Mouse (Mus musculus): ENCODE data around the gene Rab5c. TPM values are rescaled to one million over a fixed set of nuclear protein-coding genes. Genes with fewer than 3 reads are reported as not detected.

The Rab5c gene
- polyA plus RNA-seq, 1 experiment from 2014 or later: 18.4 TPM

DNA sequence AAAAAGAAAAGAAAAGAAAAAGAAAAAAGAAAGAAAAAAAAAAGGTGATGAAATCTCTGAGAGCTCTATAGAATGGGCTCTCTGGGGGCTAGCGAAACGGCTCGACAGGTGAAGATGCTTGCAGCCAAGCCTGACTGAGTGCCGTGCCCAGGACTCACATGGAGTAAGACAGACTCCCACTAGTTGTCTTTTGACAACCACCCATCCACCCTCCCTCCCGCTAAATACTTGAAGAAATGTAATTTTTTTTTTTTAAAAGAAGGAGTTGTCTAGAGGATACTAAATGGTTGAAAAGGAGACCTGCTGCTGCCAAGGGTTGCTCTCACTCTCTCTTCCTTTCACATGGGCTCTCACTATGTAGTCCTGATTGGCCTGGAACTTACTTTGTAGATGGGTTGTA lies 734 bp upstream of the Rab5c start:
- Histone ChIP-seq H3K9ac (ENCODE audit: low read length) (no peak overlapping the region), H3K27ac (replicated peaks) (0 out of 2 replicates have a peak overlapping the region, but pooled peaks have one; percentile 67), H3K4me3 (ENCODE audit: low read depth, low read length) (peak overlapping the region; percentile 98), H3K4me1 (replicated peaks; ENCODE audit: control insufficient read depth, insufficient read depth) (0 out of 2 replicates have a peak, but pooled peaks cover 6% of the 10 kb centered on the region), H3K27me3 (ENCODE audit: control insufficient read depth, insufficient read depth, low read length) (no peaks in the 10 kb centered on the region), H3K9me3 (ENCODE audit: control insufficient read depth, low read length) (no peaks in the 10 kb centered on the region), H3K36me3 (ENCODE audit: control insufficient read depth, insufficient read depth, low read length) (no peaks in the 10 kb centered on the region), H3K4me2 (replicated peaks; ENCODE audit: low read depth) (peak overlapping the region; percentile 62)
- no peak for ATAC-seq (ENCODE audit: low FRiP score, low TSS enrichment)
- WGBS: 21% methylated on average over 5 of the region's 5 CpGs
- no peak for DNase-seq (ENCODE audit: low spot score)
- TF ChIP-seq CTCF (IDR thresholded peaks at IDR 0.05; ENCODE audit: low read depth) (no peak), EP300 (optimal IDR thresholded peaks at IDR 0.05) (no peak)

DNA sequence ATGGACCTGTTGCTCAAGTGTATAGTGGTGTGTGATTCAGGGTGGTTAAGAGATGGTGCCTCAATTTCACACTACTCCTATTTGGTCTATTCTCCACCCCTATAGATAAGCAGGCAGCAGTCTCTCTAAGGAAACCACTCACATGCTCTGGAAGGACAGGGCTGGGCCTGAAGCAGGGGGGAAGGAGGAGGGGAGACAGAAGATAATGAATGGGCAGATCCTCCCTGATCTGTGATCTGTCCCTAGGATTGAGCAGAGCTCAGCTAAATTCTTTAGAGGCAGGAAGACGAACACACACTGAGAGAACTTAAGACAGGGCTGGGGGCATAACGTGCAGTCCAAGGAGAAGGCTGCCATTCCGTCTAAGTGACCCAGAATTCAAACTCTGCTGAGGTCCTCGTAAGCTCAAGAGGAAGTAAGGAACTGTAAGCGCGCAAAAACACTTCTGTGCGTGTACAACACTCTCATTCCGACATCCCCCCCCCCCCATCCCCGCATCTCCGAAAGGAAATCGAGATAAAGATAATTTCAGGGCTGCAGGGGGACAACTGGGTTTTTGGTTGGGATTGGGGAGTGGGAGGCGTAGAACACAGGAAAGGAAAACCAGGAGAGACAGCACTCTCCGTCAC lies 796 bp downstream of the Rab5c start:
- H3K27ac ChIP-seq (replicated peaks): peak overlapping the region; percentile 91
- H3K4me1 ChIP-seq (replicated peaks; ENCODE audit: control insufficient read depth, insufficient read depth): 0 out of 2 replicates have a peak, but pooled peaks cover 6% of the 10 kb centered on the region
- no peaks in the 10 kb centered on the region for H3K27me3 ChIP-seq (ENCODE audit: control insufficient read depth, insufficient read depth, low read length)
- WGBS: under 1% methylated on average over 13 of the region's 13 CpGs
- H3K4me2 ChIP-seq (replicated peaks; ENCODE audit: low read depth): peak overlapping the region; percentile 78
- peak overlapping the region; percentile 98 for H3K9ac ChIP-seq (ENCODE audit: low read length)
- H3K9me3 ChIP-seq (ENCODE audit: control insufficient read depth, low read length): no peaks in the 10 kb centered on the region
- H3K36me3 ChIP-seq (ENCODE audit: control insufficient read depth, insufficient read depth, low read length): no peaks in the 10 kb centered on the region
- DNase-seq (ENCODE audit: low spot score) (no peak), ATAC-seq (ENCODE audit: low FRiP score, low TSS enrichment) (no peak)
- H3K4me3 ChIP-seq (ENCODE audit: low read depth, low read length): peak overlapping the region; percentile 98
- TF ChIP-seq EP300 (optimal IDR thresholded peaks at IDR 0.05) (no peak), CTCF (IDR thresholded peaks at IDR 0.05; ENCODE audit: low read depth) (no peak)

DNA sequence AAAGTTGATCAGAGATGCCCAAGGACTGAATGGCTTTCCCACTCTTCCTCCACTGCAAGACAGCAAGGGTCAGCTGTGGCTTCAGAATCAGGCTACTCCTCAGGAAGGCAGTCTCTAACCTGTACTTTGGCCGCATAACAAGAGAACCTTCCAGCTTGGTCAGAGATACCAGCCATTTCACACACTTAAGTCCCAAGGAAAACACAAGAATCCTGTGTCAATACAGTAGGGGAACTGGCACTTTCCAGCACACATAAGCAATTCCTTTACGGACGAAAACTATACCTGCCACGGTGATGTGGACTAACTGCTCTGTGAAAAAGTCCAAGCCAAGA lies 1.3 kb downstream of the Rab5c start:
- ATAC-seq (ENCODE audit: low FRiP score, low TSS enrichment) (no peak), DNase-seq (ENCODE audit: low spot score) (no peak)
- no peaks in the 10 kb centered on the region for H3K27me3 ChIP-seq (ENCODE audit: control insufficient read depth, insufficient read depth, low read length)
- WGBS: 39% methylated on average over 4 of the region's 4 CpGs
- peak overlapping the region; percentile 98 for H3K9ac ChIP-seq (ENCODE audit: low read length)
- H3K4me3 ChIP-seq (ENCODE audit: low read depth, low read length): peak overlapping the region; percentile 98
- no peaks in the 10 kb centered on the region for H3K36me3 ChIP-seq (ENCODE audit: control insufficient read depth, insufficient read depth, low read length)
- H3K9me3 ChIP-seq (ENCODE audit: control insufficient read depth, low read length): no peaks in the 10 kb centered on the region
- H3K4me1 ChIP-seq (replicated peaks; ENCODE audit: control insufficient read depth, insufficient read depth): 0 out of 2 replicates have a peak, but pooled peaks cover 6% of the 10 kb centered on the region
- peak overlapping the region; percentile 78 for H3K4me2 ChIP-seq (replicated peaks; ENCODE audit: low read depth)
- TF ChIP-seq EP300 (optimal IDR thresholded peaks at IDR 0.05) (no peak), CTCF (IDR thresholded peaks at IDR 0.05; ENCODE audit: low read depth) (no peak)
- no peak overlapping the region for H3K27ac ChIP-seq (replicated peaks)

DNA sequence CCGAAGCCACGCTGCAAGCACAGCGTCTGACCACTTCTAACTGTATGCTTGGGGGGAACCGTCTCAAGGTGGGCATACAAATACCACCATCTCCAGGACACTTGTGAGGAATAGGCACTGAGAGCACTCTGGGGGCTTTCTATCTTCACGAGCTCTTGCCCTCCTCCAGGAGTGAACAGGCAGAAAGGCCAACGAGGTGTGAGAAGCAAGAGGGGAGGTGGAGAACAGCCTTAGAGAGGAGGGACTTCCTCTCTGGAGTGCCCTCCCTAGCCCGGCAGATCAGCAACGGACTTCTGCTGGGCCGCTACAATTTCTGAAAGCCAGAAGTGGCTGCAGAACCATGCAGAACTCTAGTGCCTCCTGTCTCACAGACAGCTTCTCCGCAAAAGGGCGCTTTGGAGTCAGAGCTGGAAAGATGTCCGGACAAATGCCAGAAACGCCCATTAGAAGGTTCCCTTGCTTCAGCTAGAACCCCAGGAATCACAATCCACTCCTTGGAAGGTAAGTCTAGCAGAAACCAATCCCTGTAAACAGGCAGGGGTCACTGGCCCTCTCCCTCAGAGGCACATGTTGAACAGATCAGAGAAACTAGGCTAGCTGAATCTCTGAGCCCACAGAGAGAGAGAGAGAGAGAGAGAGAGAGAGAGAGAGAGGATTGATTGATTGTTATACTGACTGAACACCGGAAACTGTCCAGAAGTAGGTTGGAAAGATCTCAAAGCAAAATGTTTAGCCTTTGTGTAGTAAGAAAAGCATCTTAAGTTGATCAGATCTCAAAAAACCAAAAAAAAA lies 1.9 kb downstream of the Rab5c start:
- Histone ChIP-seq H3K4me3 (ENCODE audit: low read depth, low read length) (peak overlapping the region; percentile 8; the same call in 1 of the 2 replicates), H3K27ac (replicated peaks) (0 out of 2 replicates have a peak overlapping the region, but pooled peaks have one; percentile 40)
- WGBS: 71% methylated on average over 14 of the region's 14 CpGs

DNA sequence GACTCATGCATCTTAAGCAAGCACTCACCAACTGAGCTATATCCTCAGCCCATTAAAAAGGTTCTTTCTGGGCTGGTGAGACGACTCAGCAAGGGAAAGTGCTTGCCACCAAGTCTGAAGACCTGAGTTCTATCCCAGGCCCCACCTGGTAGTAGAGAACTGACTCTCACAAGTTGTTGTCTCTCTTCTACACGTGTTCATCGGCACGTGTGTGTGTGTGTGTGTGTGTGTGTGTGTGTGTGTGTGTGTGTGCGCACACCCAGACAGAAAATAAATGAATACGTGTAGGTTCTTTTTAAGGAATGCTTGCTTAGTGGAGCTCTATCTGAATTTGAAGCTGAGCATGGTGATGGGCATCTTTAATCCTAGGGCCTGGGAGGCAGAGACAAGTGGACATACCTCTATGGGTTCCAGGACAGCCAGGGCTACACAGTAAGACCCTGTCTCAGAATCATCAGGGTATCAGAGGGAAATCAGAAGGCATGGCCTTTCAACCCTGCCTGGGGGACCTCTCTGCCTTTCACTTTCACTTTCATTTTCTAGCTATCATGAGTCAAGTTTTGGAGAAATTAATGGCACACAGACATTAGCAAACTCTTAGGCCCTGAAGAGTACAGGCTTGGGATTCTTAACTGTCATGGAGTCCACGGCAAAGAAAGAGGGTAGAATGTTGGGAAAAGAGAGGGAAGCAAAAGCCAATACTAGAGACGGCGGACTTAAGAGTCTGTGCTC lies 2.7 kb downstream of the Rab5c start:
- 82% methylated on average over 9 of the region's 9 CpGs for WGBS
- no peaks in the 10 kb centered on the region for H3K36me3 ChIP-seq (ENCODE audit: control insufficient read depth, insufficient read depth, low read length)
- TF ChIP-seq EP300 (optimal IDR thresholded peaks at IDR 0.05): no peak
- no peak for TF ChIP-seq CTCF (IDR thresholded peaks at IDR 0.05; ENCODE audit: low read depth)
- ATAC-seq (ENCODE audit: low FRiP score, low TSS enrichment): no peak
- no peaks in the 10 kb centered on the region for H3K9me3 ChIP-seq (ENCODE audit: control insufficient read depth, low read length)
- 0 out of 2 replicates have a peak overlapping the region, but pooled peaks have one; percentile 27 for H3K9ac ChIP-seq (ENCODE audit: low read length)
- no peak for DNase-seq (ENCODE audit: low spot score)
- no peak overlapping the region for H3K27ac ChIP-seq (replicated peaks)
- H3K4me1 ChIP-seq (replicated peaks; ENCODE audit: control insufficient read depth, insufficient read depth): 0 out of 2 replicates have a peak, but pooled peaks cover 6% of the 10 kb centered on the region
- no peak overlapping the region for H3K4me3 ChIP-seq (ENCODE audit: low read depth, low read length)
- H3K27me3 ChIP-seq (ENCODE audit: control insufficient read depth, insufficient read depth, low read length): no peaks in the 10 kb centered on the region
- H3K4me2 ChIP-seq (replicated peaks; ENCODE audit: low read depth): peak overlapping the region; percentile 34

More for the DNA sequence above, 1.9 kb downstream of the Rab5c start:
- Histone ChIP-seq H3K9ac (ENCODE audit: low read length) (0 out of 2 replicates have a peak overlapping the region, but pooled peaks have one; percentile 27), H3K4me2 (replicated peaks; ENCODE audit: low read depth) (peak overlapping the region; percentile 34), H3K27me3 (ENCODE audit: control insufficient read depth, insufficient read depth, low read length) (no peaks in the 10 kb centered on the region), H3K36me3 (ENCODE audit: control insufficient read depth, insufficient read depth, low read length) (no peaks in the 10 kb centered on the region), H3K9me3 (ENCODE audit: control insufficient read depth, low read length) (no peaks in the 10 kb centered on the region), H3K4me1 (replicated peaks; ENCODE audit: control insufficient read depth, insufficient read depth) (0 out of 2 replicates have a peak, but pooled peaks cover 6% of the 10 kb centered on the region)
- no peak for ATAC-seq (ENCODE audit: low FRiP score, low TSS enrichment)
- TF ChIP-seq CTCF (IDR thresholded peaks at IDR 0.05; ENCODE audit: low read depth) (no peak), EP300 (optimal IDR thresholded peaks at IDR 0.05) (no peak)
- no peak for DNase-seq (ENCODE audit: low spot score)
